17 mouse cellular contexts compared by ENCODE assay signal in genomic region chr12:51081809-51082208, GRCm38 (mm10).
DNase-seq lines count a peak whose midpoint lies in the region; ATAC-seq lines count a peak whose summit lies in the region.
"Had no signal": no experiment of that assay in that cellular context is flagged by ENCODE, and none has a peak within 500 bp of the region (broad histone marks: within the 10 kb centered on the region; RNA-seq: fewer than 3 reads in every experiment).

No protein-coding gene starts in this region.

- H3K36me3 ChIP-seq in hindbrain, embryonic 10.5 days: no peaks in the 10 kb centered on the region
- no peaks in the 10 kb centered on the region for H3K36me3 ChIP-seq in midbrain, embryonic 13.5 days
- H3K36me3 ChIP-seq: heart, embryonic 15.5 days; intestine, embryonic 15.5 days; limb, embryonic 12.5 days had no signal

- H3K9ac ChIP-seq in midbrain, embryonic 13.5 days (replicated peaks): no peak overlapping the region
- H3K9ac ChIP-seq: heart, embryonic 15.5 days; intestine, embryonic 15.5 days; limb, embryonic 12.5 days had no signal

- no peak overlapping the region for H3K27ac ChIP-seq in hindbrain, embryonic 10.5 days
- no peak overlapping the region for H3K27ac ChIP-seq in midbrain, embryonic 13.5 days
- H3K27ac ChIP-seq: heart, embryonic 15.5 days; intestine, embryonic 15.5 days; limb, embryonic 12.5 days had no signal

- no peaks in the 10 kb centered on the region for H3K27me3 ChIP-seq in hindbrain, embryonic 10.5 days (ENCODE audit: insufficient read depth, poor library complexity, severe bottlenecking)
- peaks cover 10% of the 10 kb centered on the region for H3K27me3 ChIP-seq in midbrain, embryonic 13.5 days
- H3K27me3 ChIP-seq: heart, embryonic 15.5 days; intestine, embryonic 15.5 days had no signal

- no peak overlapping the region for H3K4me2 ChIP-seq in midbrain, embryonic 13.5 days (replicated peaks)
- H3K4me2 ChIP-seq: heart, embryonic 15.5 days; intestine, embryonic 15.5 days; limb, embryonic 12.5 days had no signal

- WGBS in hindbrain, embryonic 10.5 days: 66% methylated on average over 8 of the region's 8 CpGs
- 9% methylated on average over 8 of the region's 8 CpGs for WGBS in midbrain, embryonic 13.5 days

- ATAC-seq in midbrain, embryonic 13.5 days: peak; percentile 90
- ATAC-seq: activated CD4-positive, CD25-positive, alpha-beta regulatory T cell, adult 4 months; intestine, embryonic 15.5 days had no signal

- H3K4me1 ChIP-seq in hindbrain, embryonic 10.5 days (replicated peaks): no peaks in the 10 kb centered on the region; the same call in 1 of the 2 replicates
- H3K4me1 ChIP-seq in midbrain, embryonic 13.5 days (replicated peaks): peaks cover 9% of the 10 kb centered on the region
- H3K4me1 ChIP-seq: heart, embryonic 15.5 days; intestine, embryonic 15.5 days; limb, embryonic 12.5 days had no signal

- no peak overlapping the region for H3K4me3 ChIP-seq in hindbrain, embryonic 10.5 days
- no peak overlapping the region for H3K4me3 ChIP-seq in midbrain, embryonic 13.5 days (replicated peaks)
- H3K4me3 ChIP-seq: heart, embryonic 15.5 days; intestine, embryonic 15.5 days; limb, embryonic 12.5 days had no signal

- DNase-seq in right cerebral cortex, postnatal 4 days: peak; percentile 11
- DNase-seq in right cerebral cortex, postnatal 14 days: no peak
- peak; percentile 13 for DNase-seq in hindbrain, embryonic 10.5 days (ENCODE audit: low spot score)
- no peak for DNase-seq in lung, postnatal 36 days
- DNase-seq in kidney, postnatal 14 days: no peak
- no peak for DNase-seq in frontal cortex, postnatal 14 days (ENCODE audit: low spot score in 2 of 2)
- no peak for DNase-seq in adrenal gland, postnatal 36 days
- DNase-seq: gastrocnemius, postnatal 36 days; kidney, postnatal 25 days; layer of hippocampus, postnatal 36 days; lung, adult 2 months; thymus, postnatal 25 days had no signal

- no peaks in the 10 kb centered on the region for H3K9me3 ChIP-seq in hindbrain, embryonic 10.5 days
- no peaks in the 10 kb centered on the region for H3K9me3 ChIP-seq in midbrain, embryonic 13.5 days
- H3K9me3 ChIP-seq: heart, embryonic 15.5 days; intestine, embryonic 15.5 days; limb, embryonic 12.5 days had no signal

Comparison
In these comparisons a context has a peak if more than half of its experiments do, and no peak if none do; other contexts are left out.
1. DNase-seq: peak in right cerebral cortex, postnatal 4 days (single experiment) and hindbrain, embryonic 10.5 days (single experiment); none in right cerebral cortex, postnatal 14 days (single experiment), lung, postnatal 36 days (single experiment), kidney, postnatal 14 days (single experiment), frontal cortex, postnatal 14 days (0 of 2) and adrenal gland, postnatal 36 days (0 of 2).